Mouse (Mus musculus) liver, embryonic 14.5 days (tissue): ENCODE results near the gene Cpt1a. TPM values are rescaled to one million over a fixed set of nuclear protein-coding genes. Genes with fewer than 3 reads are reported as not detected.

ENCODE experiments used
- ATAC-seq: fragments of 200-750 bp; cut with Nextera tagmentation; 2 replicates; pipeline ENCODE4 v1.8.0; 2017; ENCODE audit warnings: moderate number of reproducible peaks, mild to moderate bottlenecking, moderate library complexity; ENCODE audit not compliant: insufficient read depth
- DNase-seq, 3 experiments: peaks; one replicate each; pipeline ENCODE4 v3.0.0-alpha.2; 2012 to 2013; ENCODE audit warnings: low read depth in 3 of 3, low spot score in 3 of 3
- H3K27ac ChIP-seq: fragments of 300-500 bp; sonication (generic); 2 replicates; pipeline ENCODE4 v1.5.1; 2014; ENCODE audit warnings: moderate library complexity, mild to moderate bottlenecking, control low read depth, inconsistent platforms
- H3K27me3 ChIP-seq: fragments of 300-500 bp; sonication (generic); 2 replicates; pipeline ENCODE4 v1.6.1; 2014; ENCODE audit warnings: mild to moderate bottlenecking, low read length, moderate library complexity; ENCODE audit not compliant: control insufficient read depth, insufficient read depth
- H3K36me3 ChIP-seq: fragments of 300-500 bp; sonication (generic); replicated peaks from 2 replicates; pipeline ENCODE4 v1.6.1; 2014; ENCODE audit warnings: low read depth; ENCODE audit not compliant: control insufficient read depth, insufficient read depth
- H3K4me1 ChIP-seq, 2 experiments: fragments of 200-500 bp in 1 of 2; fragments of 300-500 bp in 1 of 2; sonication (generic) in 1 of 2; replicated peaks; 2 replicates each; pipeline ENCODE4 v1.6.1; 2012 to 2014; ENCODE audit warnings: antibody characterized with exemption in 1 of 2, inconsistent platforms in 1 of 2, low read length in 1 of 2; ENCODE audit not compliant: control insufficient read depth in 2 of 2, insufficient read depth in 2 of 2
- H3K4me2 ChIP-seq: fragments of 300-500 bp; sonication (generic); 2 replicates; pipeline ENCODE4 v1.6.1; 2014; ENCODE audit warnings: low read depth, mild to moderate bottlenecking, control low read depth, moderate library complexity
- H3K4me3 ChIP-seq, 2 experiments: fragments of 200-500 bp in 1 of 2; fragments of 300-500 bp in 1 of 2; sonication (generic) in 1 of 2; 2 replicates each; pipeline ENCODE4 v1.5.1; 2012 to 2014; ENCODE audit warnings: low read depth in 2 of 2, low read length in 2 of 2, mild to moderate bottlenecking in 2 of 2, control low read depth in 1 of 2, inconsistent platforms in 1 of 2, moderate library complexity in 1 of 2; ENCODE audit not compliant: insufficient read depth in 1 of 2
- H3K9ac ChIP-seq: fragments of 300-500 bp; sonication (generic); replicated peaks from 2 replicates; pipeline ENCODE4 v1.6.1; 2014; ENCODE audit warnings: mild to moderate bottlenecking, control low read depth, moderate library complexity
- H3K9me3 ChIP-seq: fragments of 300-500 bp; sonication (generic); 2 replicates; pipeline ENCODE4 v1.6.1; 2016; ENCODE audit warnings: low read length, mixed read lengths; ENCODE audit not compliant: control insufficient read depth
- CTCF ChIP-seq: IDR thresholded peaks from 2 replicates; pipeline ENCODE4 v1.5.1; 2016; ENCODE audit warnings: antibody characterized with exemption, low read depth, control low read depth
- EP300 ChIP-seq: IDR thresholded peaks from 2 replicates; pipeline ENCODE4 v1.6.1; 2016; ENCODE audit warnings: antibody characterized with exemption, low read depth
- WGBS: fragments of 180-500 bp; shearing (Covaris S2); extraction: QIAGEN DNeasy Blood & Tissue Kit; methylation state at CpG from one replicate; pipeline ENCODE4 v1.1.7; 2014; ENCODE audit not compliant: insufficient replicate concordance; 5-methylcytosine and 5-hydroxymethylcytosine counted together
- polyA plus RNA-seq, 2 experiments: library from polyadenylated mRNA; depleted of rRNA in 1 of 2; stranded (reverse) in 1 of 2; unstranded in 1 of 2; fragments of >200 nt; fragmentation: Nextera tagmentation in 1 of 2; extraction: Ambion mirVana in 1 of 2; gene quantifications; 2 replicates each; pipeline versions ENCODE4 v1.2.1 to v1.2.3; 2012 to 2014

Cpt1a gene
- polyA plus RNA-seq, 2 experiments: 4.6 to 5.2 TPM

GRCm38 (mm10) chr19:3402390-3402789 is 80.3 kb downstream of the Cpt1a start:
- Histone ChIP-seq H3K4me3 (no peak overlapping the region), H3K4me2 (no peak overlapping the region), H3K27me3 (no peaks in the 10 kb centered on the region), H3K36me3 (no peaks in the 10 kb centered on the region), H3K9ac (no peak overlapping the region), H3K27ac (no peak overlapping the region), H3K9me3 (no peaks in the 10 kb centered on the region), H3K4me1 (no peaks in the 10 kb centered on the region)
- TF ChIP-seq CTCF: no peak
- no peak for ATAC-seq
- WGBS: 61% methylated on average over 6 of the region's 6 CpGs
- no peak for DNase-seq

GRCm38 (mm10) chr19:3404030-3404429 is 81.9 kb downstream of the Cpt1a start:
- DNase-seq (no peak), ATAC-seq (no peak)
- no peaks in the 10 kb centered on the region for H3K4me1 ChIP-seq
- TF ChIP-seq CTCF (no peak; the same call in 1 of the 2 replicates), EP300 (no peak)
- H3K27ac ChIP-seq: no peak overlapping the region
- H3K36me3 ChIP-seq: no peaks in the 10 kb centered on the region
- H3K9me3 ChIP-seq: no peaks in the 10 kb centered on the region
- no peaks in the 10 kb centered on the region for H3K27me3 ChIP-seq
- no peak overlapping the region for H3K9ac ChIP-seq
- no peak overlapping the region for H3K4me3 ChIP-seq
- no peak overlapping the region for H3K4me2 ChIP-seq
- 55% methylated on average over 7 of the region's 7 CpGs for WGBS

- H3K27me3 ChIP-seq: no peaks in the 10 kb centered on the region
- no peak overlapping the region for H3K27ac ChIP-seq
- DNase-seq (no peak), ATAC-seq (no peak)
- TF ChIP-seq EP300: no peak
- TF ChIP-seq CTCF: no peak
- no peaks in the 10 kb centered on the region for H3K9me3 ChIP-seq
- no peak overlapping the region for H3K9ac ChIP-seq
- WGBS: 38% methylated on average over 1 of the region's 1 CpGs
- no peaks in the 10 kb centered on the region for H3K4me1 ChIP-seq
- H3K36me3 ChIP-seq: no peaks in the 10 kb centered on the region
- H3K4me2 ChIP-seq: no peak overlapping the region
- H3K4me3 ChIP-seq: no peak overlapping the region
Measured at GRCm38 (mm10) chr19:3405531-3406281, 83.6 kb downstream of the Cpt1a start.

- no peaks in the 10 kb centered on the region for H3K4me1 ChIP-seq
- 0 out of 2 replicates have a peak within 1 kb of the TSS, but pooled peaks have one; percentile 11 for H3K4me2 ChIP-seq
- no peak within 1 kb of the TSS for H3K27ac ChIP-seq
- no peak for DNase-seq
- 3% methylated on average over 37 of the region's 37 CpGs for WGBS
- ATAC-seq: no peak
- no peaks in the 10 kb centered on the region for H3K9me3 ChIP-seq
- H3K27me3 ChIP-seq: peaks cover 18% of the 10 kb centered on the region
- H3K4me3 ChIP-seq: no peak within 1 kb of the TSS
- TF ChIP-seq EP300: no peak
- TF ChIP-seq CTCF: no peak
- no peak within 1 kb of the TSS for H3K9ac ChIP-seq
- H3K36me3 ChIP-seq: no peaks in the 10 kb centered on the region
Measured at GRCm38 (mm10) chr19:3414268-3414733, 92.2 kb downstream of the Cpt1a start, which contains the start of gene Gal. TSS of gene Gal (minus strand) at chr19:3414544.

GRCm38 (mm10) chr19:3419251-3419650 is 97.1 kb downstream of the Cpt1a start:
- ATAC-seq: no peak
- H3K4me1 ChIP-seq: no peaks in the 10 kb centered on the region
- WGBS: 55% methylated on average over 5 of the region's 5 CpGs

More at GRCm38 (mm10) chr19:3419251-3419650, 97.1 kb downstream of the Cpt1a start:
- Histone ChIP-seq H3K9me3 (no peaks in the 10 kb centered on the region), H3K4me3 (no peak overlapping the region), H3K4me2 (no peak overlapping the region), H3K36me3 (no peaks in the 10 kb centered on the region), H3K27me3 (peaks cover 8% of the 10 kb centered on the region), H3K27ac (no peak overlapping the region), H3K9ac (no peak overlapping the region)
- no peak for DNase-seq
- TF ChIP-seq CTCF (no peak), EP300 (no peak)
